Mouse (Mus musculus) stomach, postnatal 0 days (tissue): Measurements from ENCODE around the gene Vgf.

ENCODE experiments used
- CTCF ChIP-seq: IDR thresholded peaks from 2 replicates; pipeline ENCODE4 v1.5.1; 2016; ENCODE audit warnings: antibody characterized with exemption, low read depth, mild to moderate bottlenecking, moderate library complexity
- EP300 ChIP-seq: optimal IDR thresholded peaks from 2 replicates; pipeline ENCODE3; 2016; ENCODE audit warnings: antibody characterized with exemption

- no peak for TF ChIP-seq EP300
- TF ChIP-seq CTCF, result no peak
Measured at GRCm38 (mm10) chr5:137054299-137054698, 28.1 kb downstream of the Vgf start.
